Mouse (Mus musculus): ENCODE data around the gene Stpg3. TPM values are rescaled to one million over a fixed set of nuclear protein-coding genes. Genes with fewer than 3 reads are reported as not detected.

The Stpg3 gene
- polyA plus RNA-seq, 1 experiment from 2014 or later, result not detected

DNA sequence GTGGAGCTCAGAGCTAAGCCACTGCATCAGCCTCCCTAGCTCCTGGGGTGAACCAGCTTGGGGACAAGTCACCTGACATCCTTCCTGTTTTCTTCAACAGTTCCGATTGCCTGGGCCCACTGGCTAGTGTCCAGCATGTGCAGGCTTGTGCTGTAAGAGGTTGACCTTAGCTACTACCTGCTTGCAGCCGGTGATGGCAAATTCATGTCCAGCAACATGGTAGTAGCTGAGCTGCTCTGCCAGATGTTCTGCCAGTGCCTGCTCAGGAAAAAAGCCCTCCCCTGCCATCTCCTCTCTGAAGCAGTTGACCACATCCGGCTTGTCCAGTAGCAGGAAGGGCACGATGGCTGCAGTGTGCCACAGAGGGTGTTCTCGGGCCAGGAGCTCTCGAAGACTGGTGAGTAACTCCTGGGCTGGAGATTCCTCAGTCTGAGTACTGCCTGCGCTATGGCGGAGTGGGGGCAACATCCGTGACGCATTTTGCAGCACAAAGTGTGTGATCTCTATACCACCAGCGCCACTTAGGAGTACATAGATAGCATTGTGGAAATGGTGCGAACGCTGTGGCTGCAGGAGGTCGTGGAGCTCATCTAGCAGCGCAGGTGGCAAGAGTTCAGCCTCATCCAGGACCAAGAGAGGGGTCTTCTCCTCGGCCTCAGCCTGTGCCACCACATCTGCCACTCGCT is 19.8 kb downstream of the Stpg3 start:
- DNase-seq (ENCODE audit: low spot score) (no peak), ATAC-seq (ENCODE audit: low FRiP score) (no peak)
- 82% methylated on average over 17 of the region's 17 CpGs for WGBS
- Histone ChIP-seq H3K9ac (ENCODE audit: low read depth, low read length) (no peak overlapping the region), H3K9me3 (ENCODE audit: control insufficient read depth, low read length) (no peaks in the 10 kb centered on the region), H3K4me1 (replicated peaks; ENCODE audit: control insufficient read depth, insufficient read depth, low read length) (peaks cover 2% of the 10 kb centered on the region; the same call in 1 of the 2 replicates), H3K4me3 (ENCODE audit: low read depth, low read length) (no peak overlapping the region), H3K36me3 (ENCODE audit: control insufficient read depth, insufficient read depth, low read length) (no peaks in the 10 kb centered on the region), H3K27ac (ENCODE audit: low read depth, low read length) (no peak overlapping the region), H3K4me2 (replicated peaks; ENCODE audit: low read depth, low read length) (no peak overlapping the region), H3K27me3 (ENCODE audit: control insufficient read depth, insufficient read depth, low read length) (peaks cover 24% of the 10 kb centered on the region)

DNA sequence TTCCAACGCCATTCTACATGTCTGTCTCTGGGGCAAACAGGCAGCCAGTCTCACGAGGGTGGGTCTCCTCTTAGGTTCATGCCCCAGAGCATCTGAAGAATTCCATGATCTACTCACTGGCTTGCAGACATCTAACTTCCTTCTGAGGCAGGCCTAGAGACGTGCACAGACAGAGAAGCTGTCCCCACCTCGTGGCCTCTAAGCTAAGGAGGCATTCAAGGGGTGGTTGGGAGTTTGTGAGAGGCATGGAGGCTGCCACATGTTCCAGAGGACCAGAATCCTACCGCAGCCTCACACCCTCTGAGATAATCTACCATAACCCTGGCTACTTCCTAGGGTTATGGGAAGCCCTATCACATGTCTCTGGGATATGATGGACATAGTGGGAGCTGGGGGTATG is 20.4 kb downstream of the Stpg3 start:
- ATAC-seq (ENCODE audit: low FRiP score) (no peak), DNase-seq (ENCODE audit: low spot score) (no peak)
- no peak overlapping the region for H3K4me3 ChIP-seq (ENCODE audit: low read depth, low read length)
- H3K36me3 ChIP-seq (ENCODE audit: control insufficient read depth, insufficient read depth, low read length), result no peaks in the 10 kb centered on the region
- H3K4me2 ChIP-seq (replicated peaks; ENCODE audit: low read depth, low read length), result no peak overlapping the region
- peaks cover 24% of the 10 kb centered on the region for H3K27me3 ChIP-seq (ENCODE audit: control insufficient read depth, insufficient read depth, low read length)
- H3K9me3 ChIP-seq (ENCODE audit: control insufficient read depth, low read length), result no peaks in the 10 kb centered on the region
- 74% methylated on average over 5 of the region's 5 CpGs for WGBS
- no peak overlapping the region for H3K27ac ChIP-seq (ENCODE audit: low read depth, low read length)
- H3K4me1 ChIP-seq (replicated peaks; ENCODE audit: control insufficient read depth, insufficient read depth, low read length), result peaks cover 2% of the 10 kb centered on the region; the same call in 1 of the 2 replicates
- no peak overlapping the region for H3K9ac ChIP-seq (ENCODE audit: low read depth, low read length)

DNA sequence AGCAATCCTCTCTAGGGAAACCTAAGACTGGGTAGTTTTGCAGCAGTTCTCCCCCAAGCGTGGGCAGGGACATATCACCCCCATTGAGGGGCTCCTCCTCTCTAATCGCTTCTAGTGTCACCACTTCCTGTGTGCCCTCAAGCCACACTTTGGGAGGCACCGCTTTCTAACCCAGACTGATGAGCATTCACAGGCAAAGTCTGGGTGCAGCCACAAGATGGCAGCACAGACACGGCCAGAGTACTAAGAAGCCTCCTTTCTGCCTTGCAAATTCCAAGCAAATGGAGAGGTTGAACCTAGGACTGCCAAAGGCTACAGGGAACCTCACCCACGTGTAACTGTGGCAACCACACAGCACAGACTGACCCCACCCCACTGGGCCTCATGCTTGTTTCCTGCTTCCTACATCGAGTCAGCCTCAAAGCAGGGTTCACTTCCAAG is 21.1 kb downstream of the Stpg3 start:
- peak; percentile 73 for ATAC-seq (ENCODE audit: low FRiP score)
- WGBS, result 2% methylated on average over 6 of the region's 6 CpGs
- Histone ChIP-seq H3K27ac (ENCODE audit: low read depth, low read length) (no peak overlapping the region), H3K9ac (ENCODE audit: low read depth, low read length) (no peak overlapping the region), H3K9me3 (ENCODE audit: control insufficient read depth, low read length) (no peaks in the 10 kb centered on the region), H3K4me1 (replicated peaks; ENCODE audit: control insufficient read depth, insufficient read depth, low read length) (peaks cover 2% of the 10 kb centered on the region; the same call in 1 of the 2 replicates), H3K27me3 (ENCODE audit: control insufficient read depth, insufficient read depth, low read length) (peaks cover 24% of the 10 kb centered on the region), H3K4me3 (ENCODE audit: low read depth, low read length) (no peak overlapping the region), H3K4me2 (replicated peaks; ENCODE audit: low read depth, low read length) (no peak overlapping the region), H3K36me3 (ENCODE audit: control insufficient read depth, insufficient read depth, low read length) (no peaks in the 10 kb centered on the region)
- DNase-seq (ENCODE audit: low spot score), result peak; percentile 92

DNA sequence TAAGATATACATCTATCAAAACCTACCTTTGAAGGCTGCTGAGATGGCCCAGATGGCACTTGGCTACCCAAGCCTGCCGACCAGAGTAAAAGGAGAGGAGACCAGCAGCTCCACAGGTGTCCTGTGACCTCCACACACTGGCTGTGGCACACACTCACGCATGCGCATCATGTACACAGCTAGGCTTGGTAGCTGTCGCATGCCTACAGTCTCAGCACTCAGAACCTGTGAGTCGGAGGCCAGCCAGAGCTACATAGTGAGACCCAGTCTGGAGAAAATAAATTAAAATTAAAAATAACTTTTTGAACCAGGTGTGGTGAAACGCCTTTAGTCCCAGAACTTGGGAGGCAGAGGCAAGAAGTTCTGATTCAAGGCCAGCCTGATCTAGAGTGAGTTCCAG is 26.6 kb downstream of the Stpg3 start:
- ATAC-seq (ENCODE audit: low FRiP score) (no peak), DNase-seq (ENCODE audit: low spot score) (no peak)
- Histone ChIP-seq H3K36me3 (ENCODE audit: control insufficient read depth, insufficient read depth, low read length) (0 out of 2 replicates have a peak, but pooled peaks cover 3% of the 10 kb centered on the region), H3K9me3 (ENCODE audit: control insufficient read depth, low read length) (no peaks in the 10 kb centered on the region), H3K4me2 (replicated peaks; ENCODE audit: low read depth, low read length) (no peak overlapping the region), H3K4me3 (ENCODE audit: low read depth, low read length) (no peak overlapping the region), H3K27me3 (ENCODE audit: control insufficient read depth, insufficient read depth, low read length) (no peaks in the 10 kb centered on the region), H3K27ac (ENCODE audit: low read depth, low read length) (no peak overlapping the region), H3K4me1 (replicated peaks; ENCODE audit: control insufficient read depth, insufficient read depth, low read length) (peaks cover 11% of the 10 kb centered on the region), H3K9ac (ENCODE audit: low read depth, low read length) (no peak overlapping the region)
- WGBS, result 80% methylated on average over 6 of the region's 6 CpGs

DNA sequence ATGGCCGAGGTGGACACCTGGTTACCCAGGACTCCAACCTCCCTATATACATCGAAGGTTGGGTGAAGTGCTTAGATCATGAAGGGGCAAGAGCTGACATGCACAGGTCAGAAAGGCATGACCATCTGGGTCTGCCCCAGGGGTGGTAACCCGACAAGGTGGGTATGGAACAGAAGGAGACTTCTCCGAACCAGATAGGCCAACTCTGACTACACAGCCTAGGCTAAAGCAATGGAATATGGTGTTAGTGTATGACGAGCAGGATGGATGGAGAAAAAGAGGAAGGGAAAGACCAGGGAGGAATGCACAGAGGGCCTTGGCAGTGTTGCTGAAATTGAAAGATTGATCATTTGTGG is 27.9 kb downstream of the Stpg3 start:
- Histone ChIP-seq H3K4me3 (ENCODE audit: low read depth, low read length) (peak overlapping the region; percentile 44), H3K9ac (ENCODE audit: low read depth, low read length) (peak overlapping the region; percentile 84), H3K36me3 (ENCODE audit: control insufficient read depth, insufficient read depth, low read length) (0 out of 2 replicates have a peak, but pooled peaks cover 3% of the 10 kb centered on the region), H3K9me3 (ENCODE audit: control insufficient read depth, low read length) (no peaks in the 10 kb centered on the region), H3K4me1 (replicated peaks; ENCODE audit: control insufficient read depth, insufficient read depth, low read length) (peaks cover 11% of the 10 kb centered on the region), H3K4me2 (replicated peaks; ENCODE audit: low read depth, low read length) (peak overlapping the region; percentile 83), H3K27ac (ENCODE audit: low read depth, low read length) (peak overlapping the region; percentile 98), H3K27me3 (ENCODE audit: control insufficient read depth, insufficient read depth, low read length) (no peaks in the 10 kb centered on the region)
- 29% methylated on average over 5 of the region's 5 CpGs for WGBS
- DNase-seq (ENCODE audit: low spot score), result no peak
- ATAC-seq (ENCODE audit: low FRiP score), result no peak

DNA sequence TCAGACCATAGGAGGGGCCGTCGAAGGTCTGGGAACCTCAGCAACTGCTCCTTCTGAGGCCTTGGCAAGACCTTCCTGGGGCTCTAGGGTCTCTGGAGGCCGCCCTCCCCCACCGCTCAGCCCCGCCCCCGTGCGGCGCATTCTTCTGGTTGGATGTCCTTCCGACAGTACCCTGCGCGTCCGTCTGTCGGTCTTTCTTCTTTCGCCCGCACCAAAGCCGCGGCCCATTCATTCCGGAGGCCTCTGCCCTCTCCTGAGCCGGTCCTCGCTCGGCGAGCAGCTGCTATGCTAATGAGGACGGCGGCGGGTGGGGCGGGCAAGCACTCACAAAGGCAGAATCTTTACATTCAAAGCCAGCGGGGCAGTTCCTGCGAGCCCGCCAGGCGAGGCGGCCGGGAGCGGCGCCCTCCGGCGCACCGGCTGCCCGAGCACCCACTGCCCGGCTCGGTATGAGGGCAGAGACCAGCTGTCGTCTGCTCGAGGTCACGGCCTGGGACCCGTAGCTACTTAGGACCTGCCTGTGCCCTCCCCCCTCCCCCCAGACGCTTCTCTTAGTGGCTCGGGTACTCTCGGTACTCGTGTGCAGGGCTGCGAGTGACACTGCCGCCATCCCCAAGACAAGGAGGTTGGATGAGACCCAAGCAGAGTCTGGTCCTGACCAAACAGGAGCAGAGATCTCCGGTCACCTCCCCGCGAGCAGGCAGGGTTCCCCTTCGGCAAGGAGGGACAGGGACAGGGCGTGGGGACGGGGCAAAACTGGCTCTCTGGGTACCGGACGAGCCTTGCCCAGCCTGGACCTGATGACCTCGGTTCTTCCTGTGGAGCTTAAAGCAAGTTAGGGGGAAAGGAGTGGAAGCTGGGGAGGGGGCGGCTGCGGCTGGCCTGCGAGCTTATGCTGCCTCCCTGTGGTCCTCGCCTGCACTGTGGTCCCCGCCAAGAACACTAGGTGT is 28.5 kb downstream of the Stpg3 start:
- H3K27me3 ChIP-seq (ENCODE audit: control insufficient read depth, insufficient read depth, low read length), result 0 out of 2 replicates have a peak, but pooled peaks cover 3% of the 10 kb centered on the region
- DNase-seq (ENCODE audit: low spot score) (peak; percentile 88), ATAC-seq (ENCODE audit: low FRiP score) (peak; percentile 87)
- 0 out of 2 replicates have a peak, but pooled peaks cover 3% of the 10 kb centered on the region for H3K36me3 ChIP-seq (ENCODE audit: control insufficient read depth, insufficient read depth, low read length)
- H3K4me1 ChIP-seq (replicated peaks; ENCODE audit: control insufficient read depth, insufficient read depth, low read length), result peaks cover 11% of the 10 kb centered on the region
- H3K4me2 ChIP-seq (replicated peaks; ENCODE audit: low read depth, low read length), result peak overlapping the region; percentile 83
- H3K9me3 ChIP-seq (ENCODE audit: control insufficient read depth, low read length), result no peaks in the 10 kb centered on the region
- under 1% methylated on average over 59 of the region's 64 CpGs for WGBS
- H3K4me3 ChIP-seq (ENCODE audit: low read depth, low read length), result peak overlapping the region; percentile 44
- peak overlapping the region; percentile 84 for H3K9ac ChIP-seq (ENCODE audit: low read depth, low read length)
- H3K27ac ChIP-seq (ENCODE audit: low read depth, low read length), result peak overlapping the region; percentile 98

DNA sequence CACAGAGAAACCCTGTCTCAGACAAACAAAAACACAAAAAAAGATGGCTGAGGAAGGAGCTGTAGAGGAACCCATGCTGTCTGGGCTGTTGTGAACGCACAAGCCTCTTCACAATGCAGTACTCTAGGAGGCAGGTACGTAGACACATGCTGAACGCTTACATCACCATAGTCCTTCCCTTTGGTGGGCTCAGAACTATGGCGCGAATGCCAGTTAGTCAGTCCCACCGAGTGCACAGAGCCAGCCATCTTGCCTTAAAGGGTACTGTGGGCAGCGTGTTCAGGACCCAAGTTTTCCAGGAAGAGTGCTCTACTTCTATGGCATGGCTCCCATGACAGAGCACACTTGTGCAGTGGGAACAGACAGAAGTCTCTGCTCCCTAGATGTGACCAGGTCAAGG is 29.9 kb downstream of the Stpg3 start:
- WGBS, result 90% methylated on average over 7 of the region's 7 CpGs
- Histone ChIP-seq H3K4me3 (ENCODE audit: low read depth, low read length) (peak overlapping the region; percentile 4), H3K27me3 (ENCODE audit: control insufficient read depth, insufficient read depth, low read length) (0 out of 2 replicates have a peak, but pooled peaks cover 3% of the 10 kb centered on the region), H3K4me2 (replicated peaks; ENCODE audit: low read depth, low read length) (peak overlapping the region; percentile 83), H3K36me3 (ENCODE audit: control insufficient read depth, insufficient read depth, low read length) (0 out of 2 replicates have a peak, but pooled peaks cover 3% of the 10 kb centered on the region), H3K27ac (ENCODE audit: low read depth, low read length) (peak overlapping the region; percentile 98), H3K4me1 (replicated peaks; ENCODE audit: control insufficient read depth, insufficient read depth, low read length) (peaks cover 14% of the 10 kb centered on the region), H3K9me3 (ENCODE audit: control insufficient read depth, low read length) (no peaks in the 10 kb centered on the region), H3K9ac (ENCODE audit: low read depth, low read length) (no peak overlapping the region)
- ATAC-seq (ENCODE audit: low FRiP score), result no peak
- DNase-seq (ENCODE audit: low spot score), result no peak

DNA sequence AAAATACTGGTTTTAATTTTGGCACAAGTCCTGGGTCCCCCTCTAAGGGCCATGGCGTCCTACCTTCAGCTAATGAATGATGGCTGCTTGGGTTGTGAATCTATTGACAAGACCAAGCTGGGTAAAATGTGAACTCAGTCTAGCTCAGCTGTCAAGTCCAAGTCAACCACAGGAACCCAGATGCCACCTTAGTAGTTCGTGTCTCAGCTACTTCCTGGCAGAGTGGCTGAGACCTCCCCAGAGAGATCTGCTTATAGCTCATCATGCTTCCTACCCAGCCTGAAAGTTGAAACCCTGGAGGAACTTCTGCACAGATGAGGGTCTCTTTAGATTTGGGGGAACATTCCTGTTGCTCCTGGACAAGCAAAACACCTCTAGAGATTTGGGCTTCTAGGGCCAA is 31.1 kb downstream of the Stpg3 start:
- Histone ChIP-seq H3K9ac (ENCODE audit: low read depth, low read length) (peak overlapping the region; percentile 15; the same call in 1 of the 2 replicates), H3K9me3 (ENCODE audit: control insufficient read depth, low read length) (no peaks in the 10 kb centered on the region), H3K27me3 (ENCODE audit: control insufficient read depth, insufficient read depth, low read length) (0 out of 2 replicates have a peak, but pooled peaks cover 3% of the 10 kb centered on the region), H3K4me3 (ENCODE audit: low read depth, low read length) (peak overlapping the region; percentile 90), H3K27ac (ENCODE audit: low read depth, low read length) (peak overlapping the region; percentile 98; the same call in 1 of the 2 replicates), H3K4me1 (replicated peaks; ENCODE audit: control insufficient read depth, insufficient read depth, low read length) (peaks cover 15% of the 10 kb centered on the region), H3K4me2 (replicated peaks; ENCODE audit: low read depth, low read length) (peak overlapping the region; percentile 83), H3K36me3 (ENCODE audit: control insufficient read depth, insufficient read depth, low read length) (0 out of 2 replicates have a peak, but pooled peaks cover 3% of the 10 kb centered on the region)
- ATAC-seq (ENCODE audit: low FRiP score) (no peak), DNase-seq (ENCODE audit: low spot score) (no peak)
- 52% methylated on average over 2 of the region's 2 CpGs for WGBS

All from hindbrain, embryonic 11.5 days (tissue).